ENCODE assay signal across 9 mouse cellular contexts in the genomic region with DNA sequence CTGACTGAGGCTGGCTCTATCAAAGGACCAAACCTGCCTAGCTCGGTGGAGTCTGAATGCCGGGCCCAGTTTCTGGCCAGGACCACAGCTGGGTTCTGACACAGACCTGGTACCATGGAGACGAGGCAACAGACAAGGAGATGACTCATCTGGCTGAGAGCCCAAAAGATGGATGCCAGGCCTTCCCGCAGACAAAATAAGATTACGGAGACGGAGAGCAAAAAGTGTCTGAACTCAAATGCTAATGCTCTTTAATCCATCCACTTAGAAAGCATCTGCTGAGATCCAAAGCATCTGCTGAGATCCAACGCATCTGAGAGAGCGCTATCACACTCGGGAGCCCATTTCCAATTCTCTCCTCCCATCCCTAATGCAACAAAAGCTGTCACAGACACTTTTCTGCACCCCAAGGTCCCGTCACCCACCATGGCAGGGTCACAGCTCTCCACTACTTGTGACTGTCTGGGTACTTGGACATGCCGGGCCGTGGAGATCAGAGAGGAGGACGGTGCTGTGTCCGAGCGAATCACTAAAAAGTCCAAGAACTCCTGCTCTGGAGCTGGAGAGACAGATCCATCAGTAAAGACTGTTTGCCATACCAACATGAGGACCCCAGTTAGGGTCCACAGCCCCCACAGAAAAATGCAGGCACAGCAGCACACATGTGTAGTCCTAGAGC.
A peak's percentile ranks its signal among the peaks of the same experiment; 100 is the strongest.
DNase-seq lines count a peak whose midpoint lies in the region; ATAC-seq and TF ChIP-seq lines count a peak whose summit lies in the region.
"Had no signal": no experiment of that assay in that cellular context is flagged by ENCODE, and none has a peak within 500 bp of the region (broad histone marks: within the 10 kb centered on the region; RNA-seq: fewer than 3 reads in every experiment).

No protein-coding gene starts in this region.

- WGBS in forebrain, embryonic 13.5 days = 62% methylated on average over 15 of the region's 15 CpGs
- WGBS in forebrain, embryonic 11.5 days = 77% methylated on average over 15 of the region's 15 CpGs
- WGBS in hindbrain, embryonic 14.5 days = 64% methylated on average over 15 of the region's 15 CpGs
- WGBS in stomach, embryonic 15.5 days = 41% methylated on average over 15 of the region's 15 CpGs
- 96% methylated on average over 15 of the region's 15 CpGs for WGBS in thymus, adult 2 months

- H3K4me1 ChIP-seq in forebrain, embryonic 13.5 days = peaks cover 38% of the 10 kb centered on the region
- no peaks in the 10 kb centered on the region; the same call in 1 of the 2 replicates for H3K4me1 ChIP-seq in forebrain, embryonic 11.5 days (replicated peaks; ENCODE audit: control insufficient read depth, insufficient read depth, low read length)
- H3K4me1 ChIP-seq in hindbrain, embryonic 14.5 days (replicated peaks; ENCODE audit: control insufficient read depth, insufficient read depth, low read length) = peaks cover 12% of the 10 kb centered on the region
- H3K4me1 ChIP-seq in stomach, embryonic 15.5 days = peaks cover 36% of the 10 kb centered on the region
- H3K4me1 ChIP-seq in thymus, adult 2 months (replicated peaks; ENCODE audit: control insufficient read depth, insufficient read depth, low read length) = peaks cover 7% of the 10 kb centered on the region; the same call in 1 of the 2 replicates

- no peak for DNase-seq in forebrain, embryonic 11.5 days (ENCODE audit: low spot score)
- DNase-seq in adrenal gland, postnatal 10 days = peak; percentile 84
- DNase-seq in frontal cortex, postnatal 10 days (ENCODE audit: low spot score in 2 of 2) = peak; percentile 65 to 71
- peak; percentile 56 for DNase-seq in hindbrain, embryonic 14.5 days (ENCODE audit: low spot score)
- peak; percentile 84 for DNase-seq in lung, postnatal 10 days
- no peak for DNase-seq in thymus, adult 2 months

- no peak overlapping the region for H3K9ac ChIP-seq in forebrain, embryonic 13.5 days
- H3K9ac ChIP-seq in forebrain, embryonic 11.5 days (ENCODE audit: low read length) = no peak overlapping the region
- H3K9ac ChIP-seq in hindbrain, embryonic 14.5 days = no peak overlapping the region
- H3K9ac ChIP-seq in stomach, embryonic 15.5 days = no peak overlapping the region

- no peaks in the 10 kb centered on the region for H3K9me3 ChIP-seq in forebrain, embryonic 13.5 days (replicated peaks)
- H3K9me3 ChIP-seq in forebrain, embryonic 11.5 days (ENCODE audit: control insufficient read depth, low read length) = no peaks in the 10 kb centered on the region
- no peaks in the 10 kb centered on the region for H3K9me3 ChIP-seq in hindbrain, embryonic 14.5 days (ENCODE audit: control insufficient read depth, low read length)
- H3K9me3 ChIP-seq in stomach, embryonic 15.5 days = no peaks in the 10 kb centered on the region

- 0 out of 2 replicates have a peak, but pooled peaks cover 16% of the 10 kb centered on the region for H3K27me3 ChIP-seq in forebrain, embryonic 13.5 days
- no peaks in the 10 kb centered on the region for H3K27me3 ChIP-seq in forebrain, embryonic 11.5 days (ENCODE audit: control insufficient read depth, insufficient read depth, low read length)
- no peaks in the 10 kb centered on the region for H3K27me3 ChIP-seq in hindbrain, embryonic 14.5 days (ENCODE audit: control insufficient read depth, insufficient read depth, low read length)
- H3K27me3 ChIP-seq in stomach, embryonic 15.5 days (replicated peaks) = no peaks in the 10 kb centered on the region
- no peaks in the 10 kb centered on the region for H3K27me3 ChIP-seq in thymus, adult 2 months (ENCODE audit: control insufficient read depth, insufficient read depth, low read length)

- no peak for TF ChIP-seq POLR2A in thymus, adult 2 months (IDR thresholded peaks at IDR 0.05; ENCODE audit: control insufficient read depth, extremely low read depth, insufficient read depth, low read length, poor library complexity)

- H3K36me3 ChIP-seq in forebrain, embryonic 13.5 days (ENCODE audit: poor library complexity, severe bottlenecking) = no peaks in the 10 kb centered on the region
- no peaks in the 10 kb centered on the region for H3K36me3 ChIP-seq in forebrain, embryonic 11.5 days (ENCODE audit: control insufficient read depth, insufficient read depth, low read length)
- H3K36me3 ChIP-seq in hindbrain, embryonic 14.5 days (replicated peaks; ENCODE audit: control insufficient read depth, insufficient read depth) = no peaks in the 10 kb centered on the region
- no peaks in the 10 kb centered on the region for H3K36me3 ChIP-seq in stomach, embryonic 15.5 days
- no peaks in the 10 kb centered on the region for H3K36me3 ChIP-seq in thymus, adult 2 months (ENCODE audit: control insufficient read depth, insufficient read depth, low read length)

- H3K4me2 ChIP-seq in forebrain, embryonic 13.5 days = no peak overlapping the region
- H3K4me2 ChIP-seq in forebrain, embryonic 11.5 days (ENCODE audit: low read depth, low read length, severe bottlenecking) = no peak overlapping the region
- H3K4me2 ChIP-seq in hindbrain, embryonic 14.5 days (replicated peaks) = no peak overlapping the region
- H3K4me2 ChIP-seq in stomach, embryonic 15.5 days = no peak overlapping the region

- H3K27ac ChIP-seq in forebrain, embryonic 13.5 days = peak overlapping the region; percentile 1; the same call in 1 of the 2 replicates
- H3K27ac ChIP-seq in forebrain, embryonic 11.5 days (ENCODE audit: low read depth, low read length) = no peak overlapping the region
- peak overlapping the region; percentile 28 for H3K27ac ChIP-seq in hindbrain, embryonic 14.5 days
- H3K27ac ChIP-seq in stomach, embryonic 15.5 days = peak overlapping the region; percentile 83
- no peak overlapping the region for H3K27ac ChIP-seq in thymus, adult 2 months (ENCODE audit: control insufficient read depth, insufficient read depth, low read length)

- ATAC-seq in forebrain, embryonic 13.5 days = peak; percentile 21; the same call in 1 of the 2 replicates
- ATAC-seq in forebrain, embryonic 11.5 days (replicated peaks; ENCODE audit: low FRiP score) = no peak
- no peak for ATAC-seq in hindbrain, embryonic 14.5 days (ENCODE audit: low FRiP score)
- peak; percentile 42 for ATAC-seq in stomach, embryonic 15.5 days (ENCODE audit: insufficient read depth, low FRiP score, low read depth)

- TF ChIP-seq CTCF in thymus, adult 2 months (IDR thresholded peaks at IDR 0.05; ENCODE audit: borderline replicate concordance, control insufficient read depth, extremely low read depth, insufficient read depth, low read length, poor library complexity) = no peak

- no peak overlapping the region for H3K4me3 ChIP-seq in forebrain, embryonic 13.5 days
- H3K4me3 ChIP-seq in forebrain, embryonic 11.5 days (ENCODE audit: low read depth, low read length) = no peak overlapping the region
- no peak overlapping the region for H3K4me3 ChIP-seq in hindbrain, embryonic 14.5 days (replicated peaks; ENCODE audit: low read length)
- no peak overlapping the region for H3K4me3 ChIP-seq in stomach, embryonic 15.5 days (replicated peaks)
- H3K4me3 ChIP-seq in thymus, adult 2 months (ENCODE audit: control insufficient read depth, insufficient read depth, low read length) = no peak overlapping the region
- H3K4me3 ChIP-seq: erythroblast, embryonic 14.5 days had no signal

Comparison
In these comparisons a context has a peak if more than half of its experiments do, and no peak if none do; other contexts are left out.
1. ATAC-seq: peak in forebrain, embryonic 13.5 days (single experiment) and stomach, embryonic 15.5 days (single experiment); none in forebrain, embryonic 11.5 days (single experiment) and hindbrain, embryonic 14.5 days (single experiment).
2. H3K27ac ChIP-seq: peak in forebrain, embryonic 13.5 days (single experiment), hindbrain, embryonic 14.5 days (single experiment) and stomach, embryonic 15.5 days (single experiment); none in forebrain, embryonic 11.5 days (single experiment) and thymus, adult 2 months (single experiment).
3. DNase-seq: peak in adrenal gland, postnatal 10 days (single experiment), frontal cortex, postnatal 10 days (2 of 2), hindbrain, embryonic 14.5 days (single experiment) and lung, postnatal 10 days (single experiment); none in forebrain, embryonic 11.5 days (single experiment) and thymus, adult 2 months (single experiment).